Mouse (Mus musculus) heart, postnatal 0 days (tissue): ENCODE results near the gene Ugt1a6a. TPM values are rescaled to one million over a fixed set of nuclear protein-coding genes. Genes with fewer than 3 reads are reported as not detected.

Source experiments
- ATAC-seq: fragments of 200-750 bp; cut with Nextera tagmentation; 2 replicates; pipeline ENCODE4 v1.8.0; 2017; ENCODE audit warnings: low read depth, moderate number of reproducible peaks, moderate library complexity; ENCODE audit not compliant: insufficient read depth
- DNase-seq: peaks from one replicate; pipeline ENCODE4 v3.0.0-alpha.2; 2016; ENCODE audit warnings: low spot score
- H3K27ac ChIP-seq: fragments of 300-500 bp; sonication (generic); 2 replicates; pipeline ENCODE4 v1.5.1; 2014; ENCODE audit warnings: low read depth, mild to moderate bottlenecking
- H3K27me3 ChIP-seq: fragments of 300-500 bp; sonication (generic); 2 replicates; pipeline ENCODE4 v1.6.1; 2014; ENCODE audit warnings: low read length, mixed read lengths; ENCODE audit not compliant: control insufficient read depth, insufficient read depth
- H3K36me3 ChIP-seq: fragments of 300-500 bp; sonication (generic); replicated peaks from 2 replicates; pipeline ENCODE4 v1.6.1; 2014; ENCODE audit warnings: low read length, mixed read lengths; ENCODE audit not compliant: control insufficient read depth, insufficient read depth
- H3K4me1 ChIP-seq: fragments of 300-500 bp; sonication (generic); 2 replicates; pipeline ENCODE4 v1.6.1; 2014; ENCODE audit warnings: antibody characterized with exemption; ENCODE audit not compliant: control insufficient read depth, insufficient read depth
- H3K4me2 ChIP-seq: fragments of 300-500 bp; sonication (generic); 2 replicates; pipeline ENCODE4 v1.6.1; 2014; ENCODE audit warnings: low read depth, mild to moderate bottlenecking, low read length, moderate library complexity
- H3K4me3 ChIP-seq: fragments of 300-500 bp; sonication (generic); 2 replicates; pipeline ENCODE4 v1.5.1; 2014; ENCODE audit warnings: low read depth, low read length
- H3K9ac ChIP-seq: fragments of 300-500 bp; sonication (generic); replicated peaks from 2 replicates; pipeline ENCODE4 v1.6.1; 2014; ENCODE audit warnings: low read depth, low read length, mixed read lengths
- H3K9me3 ChIP-seq: fragments of 300-500 bp; sonication (generic); replicated peaks from 2 replicates; pipeline ENCODE4 v1.6.1; 2016; ENCODE audit warnings: low read length; ENCODE audit not compliant: control insufficient read depth
- CTCF ChIP-seq: IDR thresholded peaks from 2 replicates; pipeline ENCODE4 v1.5.1; 2016; ENCODE audit warnings: antibody characterized with exemption, control low read depth, low read depth
- EP300 ChIP-seq: IDR thresholded peaks from 2 replicates; pipeline ENCODE4 v1.6.1; 2016; ENCODE audit warnings: antibody characterized with exemption, low read depth
- WGBS: fragments of 180-500 bp; shearing (Covaris S2); extraction: QIAGEN DNeasy Blood & Tissue Kit; methylation state at CpG from one replicate; pipeline ENCODE4 v1.1.7; 2014; 5-methylcytosine and 5-hydroxymethylcytosine counted together
- polyA plus RNA-seq: library from polyadenylated mRNA; unstranded; fragments of >200 nt; fragmentation: Nextera tagmentation; extraction: Ambion mirVana; gene quantifications from 2 replicates; pipeline ENCODE4 v1.2.1, GENCODE M21; 2015
- total RNA-seq: library from RNA; depleted of rRNA; stranded (reverse); fragments of >200 nt; gene quantifications from 2 replicates; pipeline ENCODE4 v1.2.3, GENCODE M21; 2014; ENCODE audit warnings: low replicate concordance

Ugt1a6a gene
- total and polyA plus RNA-seq, 2 experiments from 2014 or later, result 0.66 to 2.2 TPM

DNA sequence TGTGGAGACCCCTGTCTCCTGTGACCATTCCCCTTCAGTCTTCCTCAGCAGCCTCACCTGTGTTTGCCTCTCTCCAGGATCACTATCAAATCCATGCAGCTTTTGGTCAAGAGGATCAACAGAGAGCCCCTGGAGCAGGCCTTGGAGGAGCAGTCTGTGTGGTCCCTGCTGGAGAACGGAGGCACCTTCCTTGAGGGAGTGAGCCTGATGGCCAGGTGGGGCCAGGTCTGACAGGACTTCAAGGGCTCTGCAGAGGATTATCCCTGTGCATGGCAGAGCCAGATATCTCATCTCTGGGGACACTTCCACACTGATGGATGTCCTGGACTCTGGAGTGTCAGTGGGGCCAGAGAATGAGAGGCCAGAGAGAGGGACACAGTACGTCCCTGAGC lies 120.9 kb downstream of the Ugt1a6a start:
- Histone ChIP-seq H3K27me3 (no peaks in the 10 kb centered on the region), H3K4me3 (no peak overlapping the region), H3K4me2 (no peak overlapping the region), H3K4me1 (peaks cover 11% of the 10 kb centered on the region), H3K9me3 (peaks cover 27% of the 10 kb centered on the region), H3K27ac (no peak overlapping the region), H3K36me3 (peaks cover 10% of the 10 kb centered on the region; the same call in 1 of the 2 replicates), H3K9ac (no peak overlapping the region)
- WGBS, result 53% methylated on average over 2 of the region's 2 CpGs
- TF ChIP-seq CTCF (no peak), EP300 (no peak)
- DNase-seq (no peak), ATAC-seq (no peak)

DNA sequence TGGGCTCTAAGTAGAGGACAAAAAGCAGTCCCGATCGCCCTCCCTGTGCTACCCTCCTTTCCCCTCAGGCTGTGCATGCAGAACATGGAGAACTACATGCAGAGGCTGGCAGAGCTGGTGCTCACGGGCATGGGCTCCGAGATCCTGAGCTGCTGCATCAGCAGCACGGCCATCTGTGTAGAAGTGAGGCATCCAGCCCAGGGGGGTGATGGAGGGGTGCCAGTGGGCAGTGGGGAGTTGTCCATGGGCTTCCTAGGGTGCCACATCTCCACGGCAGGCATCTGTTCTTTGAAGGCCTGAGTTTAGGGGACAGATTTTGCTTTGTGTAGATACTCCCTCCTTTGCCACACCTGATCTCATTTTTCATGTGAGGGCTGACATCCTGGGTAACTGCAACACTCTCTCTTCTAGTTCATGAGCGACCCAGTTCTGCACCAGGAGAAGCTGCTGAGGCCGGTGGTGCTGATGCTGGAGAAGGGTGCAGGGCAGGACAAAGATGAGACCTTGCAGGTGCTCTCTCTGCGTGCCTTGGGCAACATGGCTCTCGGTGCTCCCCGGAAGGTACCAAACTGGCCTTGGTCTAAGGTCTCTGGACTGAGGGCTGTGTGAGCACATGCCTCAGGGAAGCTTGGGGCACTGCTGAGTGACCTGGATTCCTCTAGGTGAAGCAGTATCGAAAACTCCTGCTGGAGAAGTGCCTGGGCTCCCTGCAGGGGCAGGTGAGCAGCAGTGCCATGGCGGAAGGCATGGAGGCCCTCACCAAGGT lies 121.6 kb downstream of the Ugt1a6a start:
- Histone ChIP-seq H3K4me3 (no peak overlapping the region), H3K27me3 (no peaks in the 10 kb centered on the region), H3K36me3 (peaks cover 17% of the 10 kb centered on the region), H3K4me2 (no peak overlapping the region), H3K4me1 (peaks cover 11% of the 10 kb centered on the region), H3K27ac (no peak overlapping the region), H3K9me3 (peaks cover 19% of the 10 kb centered on the region), H3K9ac (no peak overlapping the region)
- ATAC-seq (no peak), DNase-seq (no peak)
- WGBS, result 68% methylated on average over 13 of the region's 13 CpGs
- TF ChIP-seq EP300 (no peak), CTCF (no peak; the same call in none of the 2 replicates)

- 72% methylated on average over 10 of the region's 10 CpGs for WGBS
- Histone ChIP-seq H3K4me1 (peaks cover 11% of the 10 kb centered on the region), H3K4me3 (no peak overlapping the region), H3K27me3 (no peaks in the 10 kb centered on the region), H3K27ac (no peak overlapping the region), H3K9ac (no peak overlapping the region), H3K9me3 (peaks cover 16% of the 10 kb centered on the region), H3K4me2 (no peak overlapping the region), H3K36me3 (peaks cover 26% of the 10 kb centered on the region)
- ATAC-seq, result no peak
- no peak for TF ChIP-seq CTCF
- TF ChIP-seq EP300, result no peak
- DNase-seq, result no peak
Observed at GRCm38 (mm10) chr1:88256886-88257663, 122.5 kb downstream of the Ugt1a6a start.

DNA sequence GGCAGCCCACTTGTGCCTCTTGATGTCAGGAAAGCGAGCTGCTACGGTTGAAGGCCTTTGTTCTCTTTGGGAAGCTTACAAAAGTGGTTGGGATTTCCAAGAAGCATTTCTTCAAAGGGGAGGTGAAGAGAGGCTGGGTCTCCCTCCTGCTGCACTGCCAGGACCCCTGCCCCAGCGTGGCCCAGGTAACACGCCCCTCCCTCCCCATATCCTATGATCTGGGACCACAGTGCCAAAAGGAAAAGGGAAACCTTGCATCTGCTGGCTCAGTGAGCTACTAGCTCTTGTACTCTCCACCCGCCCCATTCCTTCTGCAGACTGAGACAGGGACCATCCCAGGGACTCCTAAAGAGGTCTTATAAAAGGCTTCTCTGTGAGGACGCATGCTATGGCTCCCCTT lies 123.1 kb downstream of the Ugt1a6a start:
- Histone ChIP-seq H3K9ac (no peak overlapping the region), H3K4me3 (no peak overlapping the region), H3K9me3 (peaks cover 11% of the 10 kb centered on the region), H3K4me1 (peaks cover 16% of the 10 kb centered on the region), H3K27ac (no peak overlapping the region), H3K36me3 (peaks cover 32% of the 10 kb centered on the region), H3K4me2 (no peak overlapping the region), H3K27me3 (no peaks in the 10 kb centered on the region)
- ATAC-seq (no peak), DNase-seq (no peak)
- TF ChIP-seq CTCF, result no peak
- TF ChIP-seq EP300, result no peak
- WGBS, result 73% methylated on average over 6 of the region's 6 CpGs

DNA sequence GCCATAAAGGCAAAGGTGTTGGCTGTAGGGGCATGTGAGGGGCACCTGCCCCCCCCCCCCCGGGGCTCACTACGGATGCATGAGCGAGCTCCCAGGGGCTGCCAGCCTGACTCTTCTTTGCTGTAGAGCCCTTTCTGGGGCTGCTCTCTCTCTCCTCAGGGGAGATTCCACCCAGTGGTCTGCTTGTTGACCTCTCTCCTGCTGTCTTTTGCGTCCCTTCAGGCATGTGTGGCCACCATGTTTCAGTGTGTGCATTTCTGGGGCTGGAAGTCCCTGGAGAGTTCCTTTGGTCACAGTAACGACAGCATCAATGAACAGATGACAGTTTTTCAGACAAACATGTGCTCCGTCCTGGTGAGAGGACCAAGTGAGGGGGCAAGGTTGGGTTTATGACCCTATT lies 123.8 kb downstream of the Ugt1a6a start:
- Histone ChIP-seq H3K4me2 (no peak overlapping the region), H3K4me3 (no peak overlapping the region), H3K9ac (no peak overlapping the region), H3K27ac (no peak overlapping the region), H3K27me3 (no peaks in the 10 kb centered on the region), H3K36me3 (peaks cover 39% of the 10 kb centered on the region), H3K9me3 (0 out of 2 replicates have a peak, but pooled peaks cover 8% of the 10 kb centered on the region), H3K4me1 (peaks cover 16% of the 10 kb centered on the region)
- TF ChIP-seq EP300 (no peak), CTCF (no peak)
- no peak for ATAC-seq
- WGBS, result 65% methylated on average over 6 of the region's 6 CpGs
- DNase-seq, result no peak
